Mouse (Mus musculus): ENCODE results near the gene Macf1.
A peak's percentile ranks its signal among the peaks of the same experiment; 100 is the strongest.

Macf1 gene

GRCm38 (mm10) chr4:123438414-123438813, 245.7 kb downstream of the Macf1 start:
- peak; percentile 25 for DNase-seq (ENCODE audit: low spot score)

- no peak for DNase-seq (ENCODE audit: low spot score)
Observed at GRCm38 (mm10) chr4:123433171-123433570, 251.0 kb downstream of the Macf1 start.

DNA sequence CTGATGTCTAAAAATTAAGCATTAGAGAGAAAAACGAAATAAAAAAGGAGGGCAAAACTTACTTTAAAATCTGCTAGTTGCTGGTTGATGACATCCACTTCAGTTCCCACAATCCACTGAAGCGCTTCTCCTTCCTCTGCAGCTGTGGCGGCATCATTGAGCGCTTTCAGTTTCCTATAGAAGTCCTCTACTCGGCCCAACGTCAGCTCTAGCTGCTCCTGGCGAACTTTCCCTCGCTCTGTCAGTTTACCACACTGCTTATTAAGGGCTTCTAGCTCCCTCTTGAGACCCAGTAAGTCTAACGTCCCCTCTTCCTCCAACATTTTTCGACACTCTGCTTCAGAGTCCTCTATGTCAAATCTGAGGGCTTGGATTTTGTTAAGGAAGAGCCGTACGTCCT, 252.2 kb downstream of the Macf1 start:
- no peak for DNase-seq (ENCODE audit: low spot score)

GRCm38 (mm10) chr4:123427900-123428684, 256.1 kb downstream of the Macf1 start:
- no peak for DNase-seq (ENCODE audit: low spot score)

GRCm38 (mm10) chr4:123427271-123427899, 256.8 kb downstream of the Macf1 start:
- DNase-seq (ENCODE audit: low spot score) = no peak

GRCm38 (mm10) chr4:123426429-123427080, 257.6 kb downstream of the Macf1 start:
- no peak for DNase-seq (ENCODE audit: low spot score)

GRCm38 (mm10) chr4:123425672-123426272, 258.4 kb downstream of the Macf1 start:
- DNase-seq (ENCODE audit: low spot score) = no peak

- no peak for DNase-seq (ENCODE audit: low spot score)
Observed at GRCm38 (mm10) chr4:123424050-123424449, 260.1 kb downstream of the Macf1 start.

DNA sequence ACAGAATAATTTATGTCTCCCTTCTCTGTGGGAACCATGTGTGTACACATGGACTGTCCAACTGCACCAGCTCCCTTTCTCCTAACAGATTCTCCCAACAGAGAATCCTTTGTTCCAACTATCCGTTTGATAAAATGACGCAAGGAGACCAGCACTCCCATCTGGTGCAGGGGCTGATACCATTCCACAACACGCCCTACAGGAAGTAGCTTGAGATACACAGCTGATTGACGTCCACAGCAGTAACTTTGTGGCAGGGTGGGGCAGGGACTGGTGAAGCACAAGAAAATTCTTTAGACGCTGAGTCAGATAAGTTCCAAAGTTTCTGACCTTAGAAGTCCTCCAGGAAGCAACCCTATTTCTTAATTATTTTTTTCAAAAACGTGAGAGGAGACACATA, 261.3 kb downstream of the Macf1 start:
- DNase-seq (ENCODE audit: low spot score) = no peak

DNA sequence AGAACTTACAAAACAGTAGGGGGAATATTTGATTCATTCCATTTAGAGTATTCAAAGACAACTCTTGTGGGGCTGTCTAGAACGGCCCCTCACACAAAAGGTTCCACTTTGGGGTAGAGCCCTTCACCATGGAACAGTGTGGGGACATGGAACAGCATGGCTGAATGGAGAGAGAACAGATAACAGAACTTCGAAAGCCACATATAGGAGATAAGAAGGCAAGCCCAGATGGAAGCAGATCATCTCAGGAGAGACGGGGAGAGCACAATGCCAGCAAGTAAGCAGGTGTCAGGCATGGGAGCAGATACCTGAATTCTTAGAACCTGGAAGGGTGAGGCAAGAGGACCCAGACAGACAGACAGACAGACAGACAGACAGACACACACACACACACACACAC, 266.1 kb downstream of the Macf1 start:
- no peak for DNase-seq (ENCODE audit: low spot score)

DNA sequence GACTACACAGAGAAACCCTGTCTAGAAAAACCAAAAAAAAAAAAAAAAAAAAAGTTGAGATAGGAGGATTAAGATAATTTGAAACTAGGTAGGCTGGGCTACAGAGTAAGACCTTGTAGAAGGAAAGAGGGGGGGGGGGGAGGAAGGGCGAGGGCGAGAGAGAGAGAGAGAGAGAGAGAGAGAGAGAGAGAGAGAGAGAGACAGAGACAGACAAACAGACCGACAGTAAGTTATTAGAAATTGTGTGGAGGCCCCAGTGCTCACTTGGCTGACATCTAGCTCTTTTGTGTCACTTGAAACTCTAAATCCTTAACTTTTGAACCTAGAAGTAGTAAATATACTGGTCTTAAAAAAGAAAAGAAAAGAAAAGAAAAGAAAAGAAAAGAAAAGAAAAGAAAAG, 266.7 kb downstream of the Macf1 start:
- no peak for DNase-seq (ENCODE audit: low spot score)

- no peak for DNase-seq (ENCODE audit: low spot score)
Observed at GRCm38 (mm10) chr4:123416829-123417228, 267.3 kb downstream of the Macf1 start.

- DNase-seq (ENCODE audit: low spot score) = no peak
Observed at GRCm38 (mm10) chr4:123415566-123415965, 268.6 kb downstream of the Macf1 start.

DNA sequence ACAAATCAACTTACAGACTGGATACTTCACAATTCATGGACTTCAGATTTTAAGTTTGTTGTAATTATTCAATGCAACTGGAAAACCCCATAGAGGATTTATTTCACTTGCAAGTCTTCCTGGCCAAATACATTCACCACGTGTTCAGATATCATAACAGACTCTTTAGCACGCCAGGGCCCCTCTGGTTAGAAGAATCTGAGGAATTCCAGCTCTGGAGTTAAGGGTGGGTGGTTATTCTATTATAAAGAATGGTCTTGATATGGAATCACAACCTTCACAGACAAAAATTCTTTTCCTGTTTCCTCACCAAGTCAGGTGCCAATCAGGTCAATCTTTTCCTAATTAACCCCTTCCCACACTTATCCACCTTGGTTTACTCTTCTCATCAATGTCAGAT, 270.3 kb downstream of the Macf1 start:
- no peak for DNase-seq (ENCODE audit: low spot score)

DNA sequence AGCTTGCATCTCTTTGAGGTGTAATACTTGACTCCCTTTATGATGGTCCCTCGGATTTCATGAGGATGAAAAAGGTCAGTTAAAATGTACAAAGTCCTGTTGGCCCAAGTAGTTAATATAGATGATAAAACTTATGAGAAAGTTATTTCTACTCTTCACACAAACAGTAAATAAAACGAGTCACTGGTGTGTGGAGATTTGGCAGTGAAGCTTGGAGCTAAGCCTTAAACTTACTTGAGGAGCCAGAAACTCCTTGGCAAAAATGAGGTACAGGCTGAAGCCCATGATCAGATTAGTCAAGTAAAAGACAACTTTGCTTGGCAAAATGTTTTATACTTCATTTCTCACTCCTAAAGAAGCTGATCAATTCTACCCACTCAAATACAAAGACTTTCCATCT, 271.2 kb downstream of the Macf1 start:
- no peak for DNase-seq (ENCODE audit: low spot score)

DNA sequence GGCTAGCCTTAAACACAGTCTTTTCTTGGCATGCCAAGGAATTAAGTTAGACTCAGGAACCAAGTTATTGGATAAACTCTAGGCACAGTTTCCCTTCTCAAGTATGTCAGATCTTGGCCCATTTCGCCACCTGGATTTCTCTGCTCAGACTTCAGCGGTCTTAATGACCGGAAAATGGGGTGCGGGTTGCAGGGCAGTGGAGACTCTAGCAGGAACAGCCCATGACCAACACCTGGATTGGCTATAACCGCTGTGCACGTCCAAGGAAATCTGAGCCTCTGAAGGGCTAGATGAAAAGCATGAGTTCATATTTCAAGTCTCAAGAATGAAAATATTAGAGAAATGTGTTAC, 271.7 kb downstream of the Macf1 start:
- DNase-seq (ENCODE audit: low spot score) = no peak

GRCm38 (mm10) chr4:123411732-123412527, 272.2 kb downstream of the Macf1 start:
- DNase-seq (ENCODE audit: low spot score) = peak; percentile 85

DNA sequence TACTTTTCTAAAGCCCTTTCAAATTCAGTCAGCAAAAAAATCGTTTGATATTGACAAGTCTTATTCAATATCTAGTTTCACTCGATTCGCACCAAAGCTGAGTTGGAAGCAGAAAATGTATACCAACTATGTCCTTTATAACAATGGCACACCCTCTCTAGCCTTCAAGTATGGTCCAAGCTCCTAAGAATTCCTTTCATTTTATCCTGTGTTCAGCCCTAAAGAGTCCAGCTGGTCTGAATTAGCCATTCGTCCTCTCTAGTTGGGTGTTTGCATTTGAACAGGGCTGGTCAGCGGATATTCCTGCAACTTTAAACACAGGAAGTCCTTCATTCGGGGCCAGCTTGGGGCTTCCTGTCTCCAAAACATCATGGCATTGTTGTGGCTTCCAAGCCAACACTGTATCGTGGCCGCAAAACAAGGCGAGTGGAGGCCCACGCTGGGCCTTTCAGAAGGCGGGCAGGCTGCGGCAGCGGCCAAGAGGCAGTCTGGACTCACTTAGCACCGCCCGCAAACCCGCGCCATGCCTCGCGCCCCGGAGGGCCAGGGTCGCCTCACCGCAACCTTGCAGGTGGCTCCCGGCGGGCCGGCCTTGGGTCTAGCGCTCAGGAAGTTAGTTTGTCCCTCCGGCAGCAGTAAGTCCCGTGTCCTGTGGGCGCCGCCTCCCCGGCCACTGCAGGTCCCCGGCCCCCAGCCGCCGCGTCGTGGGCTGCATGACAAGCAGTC, 273.0 kb downstream of the Macf1 start:
- DNase-seq (ENCODE audit: low spot score) = no peak

- DNase-seq (ENCODE audit: low spot score) = peak; percentile 61
Observed at GRCm38 (mm10) chr4:123409752-123410151, 274.4 kb downstream of the Macf1 start.

- DNase-seq (ENCODE audit: low spot score) = no peak
Observed at GRCm38 (mm10) chr4:123409034-123409692, 275.0 kb downstream of the Macf1 start.

DNA sequence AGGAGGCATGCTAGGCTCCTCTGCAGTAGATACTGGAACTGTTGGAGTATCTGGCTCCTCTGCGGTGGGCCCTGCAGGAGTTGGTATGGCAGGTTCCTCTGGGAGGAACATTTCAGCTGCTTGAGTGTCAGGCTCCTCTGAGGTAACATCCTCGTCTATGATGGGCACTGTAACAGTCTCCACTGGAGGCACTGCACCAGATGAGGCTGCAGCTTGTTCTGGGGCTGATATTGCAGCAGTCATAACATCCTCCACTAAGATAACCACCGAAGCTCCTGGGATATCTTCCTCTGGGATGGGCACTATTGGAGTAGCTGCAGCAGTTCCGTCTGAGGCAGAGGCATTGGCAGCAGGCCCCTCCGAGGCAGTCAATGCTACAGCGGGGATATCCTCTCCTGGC, 276.4 kb downstream of the Macf1 start:
- no peak for DNase-seq (ENCODE audit: low spot score)
